Mouse (Mus musculus): ENCODE data around the gene Top2b.
A peak's percentile ranks its signal among the peaks of the same experiment; 100 is the strongest.

The Top2b gene

DNA sequence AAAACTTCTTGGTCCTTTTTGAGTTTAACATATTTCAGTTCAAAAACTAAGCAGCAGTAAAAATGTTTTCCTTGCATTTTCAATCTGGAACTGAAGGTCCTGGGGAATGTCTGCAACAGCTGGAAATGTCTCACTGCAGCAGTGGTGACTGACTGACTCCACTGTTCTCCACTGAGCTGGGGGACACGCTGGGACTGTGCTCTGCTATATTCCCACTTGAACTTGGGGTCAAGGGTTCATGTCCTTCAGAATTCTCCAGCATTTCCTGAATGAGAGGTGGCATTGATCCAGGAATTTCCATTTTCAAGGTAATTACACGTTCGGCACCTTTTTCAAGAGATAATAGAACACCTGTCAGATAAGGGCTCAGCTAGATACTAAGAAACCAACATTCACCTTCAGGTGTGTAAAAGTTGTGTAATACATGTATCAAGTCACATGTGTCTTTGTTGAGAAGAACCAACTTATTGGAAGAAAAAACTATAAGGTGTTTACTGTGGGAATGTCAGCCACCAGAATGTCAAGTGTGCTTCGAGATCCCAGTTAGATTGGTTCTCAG, 67.0 kb downstream of the Top2b start:
- DNase-seq = no peak

- DNase-seq = no peak
These were observed 67.6 kb downstream of the Top2b start for GRCm38 (mm10) chr14:16432550-16432949.

GRCm38 (mm10) chr14:16433206-16433605, 68.2 kb downstream of the Top2b start:
- no peak for DNase-seq

GRCm38 (mm10) chr14:16434396-16435171, 69.6 kb downstream of the Top2b start:
- peak; percentile 37 for DNase-seq

DNA sequence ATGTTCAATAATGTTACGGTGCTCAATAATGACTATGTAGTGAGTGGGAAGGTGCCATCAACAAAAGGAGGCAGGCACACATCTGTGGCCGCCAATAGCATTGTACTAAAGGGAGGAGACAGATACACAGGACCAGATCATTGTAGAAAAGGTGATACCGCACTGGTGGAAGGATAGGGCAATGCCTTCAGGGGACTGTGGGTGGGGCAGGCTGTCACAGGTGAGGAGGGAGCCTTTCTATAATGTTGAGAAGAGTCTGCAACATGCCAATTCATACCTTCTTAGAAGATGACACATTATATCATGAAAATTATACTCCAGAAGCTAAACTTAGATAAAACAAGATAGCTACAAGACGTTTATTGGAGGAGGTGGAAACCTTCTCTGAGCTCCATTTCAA, 72.4 kb downstream of the Top2b start:
- no peak for DNase-seq

DNA sequence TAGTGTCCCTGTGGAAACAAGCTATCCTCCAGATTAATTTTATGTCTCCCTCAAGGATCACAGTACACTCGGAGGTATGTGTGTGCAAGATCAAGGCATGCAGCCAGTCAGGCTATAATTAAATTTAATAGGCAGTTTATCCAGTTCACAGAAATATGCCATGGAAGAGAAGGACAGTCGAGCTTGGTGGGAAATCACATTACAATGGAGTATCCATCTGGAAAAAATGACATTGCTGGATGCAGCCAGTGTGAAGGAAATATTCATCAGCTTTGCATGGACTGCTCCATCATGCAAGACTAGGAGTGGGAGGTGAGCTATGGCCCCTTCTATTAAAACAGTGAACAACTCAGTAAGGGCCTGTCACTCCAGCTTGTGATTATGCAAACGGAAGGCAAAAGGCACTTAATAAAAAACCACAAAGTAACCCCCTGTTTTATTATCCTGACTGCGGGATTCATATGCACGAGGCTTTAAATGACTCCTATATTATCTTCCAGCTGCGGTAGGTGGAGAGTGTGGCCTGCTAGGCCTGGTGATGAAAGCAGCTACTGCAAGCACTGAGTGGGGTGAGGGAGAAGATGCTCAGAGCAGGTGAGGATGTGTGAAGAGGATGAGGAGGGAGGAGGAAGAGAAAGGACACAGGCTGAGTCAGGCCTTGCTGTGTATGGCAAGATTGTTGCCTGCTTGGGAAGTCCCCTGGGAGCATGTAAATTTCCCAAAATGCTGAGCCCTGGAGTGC, 74.6 kb downstream of the Top2b start:
- DNase-seq = no peak

DNA sequence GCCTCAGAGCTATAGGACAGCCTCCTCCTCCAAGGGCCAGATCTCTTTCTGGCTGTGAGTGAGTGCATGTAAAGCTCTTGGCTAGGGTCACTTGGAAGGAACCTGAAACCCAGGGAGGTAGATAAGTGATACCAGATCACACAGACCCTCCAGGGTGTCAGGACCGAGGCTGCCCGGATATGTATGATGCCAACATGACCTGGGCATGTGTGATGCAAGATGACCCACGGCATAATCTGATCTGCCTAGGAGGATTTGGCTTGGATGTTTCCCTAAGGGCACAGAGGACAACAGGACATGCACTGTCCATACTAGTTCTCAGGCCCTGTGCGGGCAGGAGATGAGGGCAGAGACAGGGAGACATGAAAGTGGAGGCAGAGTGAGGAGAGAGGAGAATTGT, 79.9 kb downstream of the Top2b start:
- DNase-seq = no peak

DNA sequence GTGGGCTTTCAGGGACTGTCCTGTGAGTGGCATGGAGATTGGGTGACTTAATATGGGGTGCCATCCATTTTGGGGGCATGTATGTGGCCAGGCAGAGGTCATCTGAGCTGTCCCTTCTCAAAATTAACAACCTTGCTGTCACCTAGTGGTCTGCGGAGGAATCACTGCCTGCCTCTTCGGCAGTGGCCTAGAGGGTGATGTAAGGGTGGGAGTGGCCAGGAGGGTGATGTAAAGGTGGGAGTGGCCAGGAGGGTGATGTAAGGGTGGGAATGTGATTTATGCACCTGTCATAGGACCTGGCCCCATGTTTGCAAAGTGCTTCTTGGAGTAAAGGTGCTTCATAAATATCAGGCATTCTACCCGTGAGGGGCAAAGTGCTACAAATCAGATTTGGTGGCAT, 82.6 kb downstream of the Top2b start:
- DNase-seq = no peak

DNA sequence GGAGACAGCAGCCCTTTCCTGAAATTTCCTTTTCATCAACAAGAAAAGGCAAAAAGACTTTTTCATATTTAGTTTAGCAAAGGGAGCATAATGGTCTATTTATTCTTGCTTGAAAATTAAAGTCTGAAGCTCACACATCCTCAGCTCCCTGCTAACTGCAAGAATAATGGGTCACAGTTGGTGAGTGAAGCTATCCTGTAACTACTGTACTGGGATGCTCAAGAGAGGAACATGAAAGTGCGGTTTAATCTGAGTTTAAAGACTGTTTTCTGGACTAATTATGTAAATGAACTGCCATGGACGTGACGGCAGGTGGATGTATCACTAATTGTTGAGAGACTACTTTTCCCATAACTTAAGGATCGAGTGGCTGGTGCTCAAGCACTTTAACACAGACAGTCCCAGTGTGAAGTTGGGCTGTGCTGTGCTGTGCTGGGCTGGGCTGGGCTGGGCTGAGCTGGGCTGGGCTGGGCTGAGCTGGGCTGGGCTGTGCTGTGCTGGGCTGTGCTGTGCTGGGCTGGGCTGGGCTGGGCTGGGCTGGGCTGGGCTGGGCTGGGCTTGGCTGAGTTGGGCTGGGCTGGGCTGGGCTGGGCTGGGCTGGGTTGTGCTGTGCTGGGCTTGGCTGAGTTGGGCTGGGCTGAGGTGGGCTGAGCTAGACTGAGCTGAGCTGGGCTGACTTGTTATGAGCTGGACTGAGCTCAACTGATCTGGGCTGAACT, 83.4 kb downstream of the Top2b start:
- DNase-seq = no peak

GRCm38 (mm10) chr14:16478606-16479323, 113.8 kb downstream of the Top2b start:
- no peak for DNase-seq

- DNase-seq = no peak
These were observed 114.5 kb downstream of the Top2b start for GRCm38 (mm10) chr14:16479521-16479920.

GRCm38 (mm10) chr14:16480621-16481020, 115.6 kb downstream of the Top2b start:
- DNase-seq = no peak

DNA sequence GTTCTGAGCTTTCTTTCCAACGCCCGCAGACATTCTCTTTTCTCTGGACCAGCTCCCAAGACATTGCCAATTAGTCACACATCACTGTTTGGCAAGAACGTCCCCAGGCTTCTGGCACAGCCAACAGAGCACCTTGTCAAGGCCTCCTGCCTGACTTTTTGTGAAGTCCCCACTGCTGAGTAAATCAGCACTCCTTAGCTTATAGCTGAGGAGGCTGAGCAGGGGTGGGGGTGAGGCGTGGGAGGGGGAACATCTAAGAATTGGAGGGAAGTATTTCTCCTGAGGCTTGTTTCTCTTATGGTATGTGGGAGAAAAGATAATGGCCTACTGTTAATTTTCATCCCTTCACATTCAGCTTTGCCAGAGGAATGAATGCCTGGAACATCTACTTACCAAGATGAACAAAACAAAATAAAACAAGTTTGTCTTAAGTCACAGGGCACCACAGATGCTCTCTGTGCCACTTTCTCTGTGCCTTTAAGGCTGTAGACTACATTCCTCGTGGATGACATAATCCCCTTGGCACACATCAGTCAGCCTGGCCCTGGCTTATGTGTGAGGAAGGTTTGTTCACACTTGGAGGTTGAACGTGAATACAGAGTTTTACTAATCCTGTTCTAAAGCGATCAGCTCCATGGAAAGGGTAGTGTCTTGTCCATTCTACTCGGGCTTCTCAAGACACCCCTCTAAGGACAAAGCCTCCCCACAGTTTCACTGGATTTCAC, 118.8 kb downstream of the Top2b start:
- no peak for DNase-seq
